Mouse (Mus musculus): ENCODE data around the gene H2afx.

DNA sequence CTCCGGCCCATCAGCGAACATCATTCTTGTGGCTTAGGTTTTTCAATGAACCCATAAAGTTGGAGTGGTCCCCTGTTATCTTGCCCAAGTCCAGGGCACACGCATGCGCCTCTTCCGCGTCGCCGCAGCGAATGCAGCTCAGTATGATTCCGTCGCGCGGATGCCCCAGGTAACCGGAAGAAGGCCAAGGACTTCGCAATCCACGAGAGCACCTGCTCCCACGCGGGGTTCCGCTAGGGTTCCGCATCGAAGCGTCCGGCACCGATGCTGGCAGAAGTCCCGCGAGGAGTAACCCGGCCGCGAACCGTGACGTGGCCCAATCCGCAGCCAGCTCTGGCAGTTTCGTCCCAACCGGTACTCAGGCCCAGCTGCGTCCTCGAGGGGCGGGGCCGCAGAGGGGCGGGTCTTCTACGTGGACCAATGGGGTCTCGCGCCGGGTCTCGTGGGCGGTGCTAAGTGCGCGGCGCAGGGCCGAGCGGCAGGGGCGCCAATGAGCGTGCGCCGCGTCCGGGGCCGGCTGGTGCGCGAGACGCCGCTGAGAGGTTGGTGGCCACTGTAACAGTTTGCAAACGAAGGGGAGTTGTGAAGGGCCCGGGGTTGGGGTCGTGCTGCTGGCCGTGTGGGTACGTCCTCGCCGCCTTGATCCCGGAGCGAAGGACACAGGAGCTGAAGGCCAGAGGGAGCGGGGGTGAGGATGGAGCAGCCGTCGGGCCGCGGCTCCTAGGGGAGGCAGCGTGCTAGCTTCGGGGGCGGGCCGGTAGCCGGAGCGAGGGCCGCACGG lies 44.8 kb downstream of the H2afx start, which contains the start of gene Hyou1:
- 0 out of 2 replicates have a peak, but pooled peaks have one; percentile 8 for TF ChIP-seq CTCF (conservative IDR thresholded peaks at IDR 0.05; ENCODE audit: insufficient read depth, insufficient read length, low read depth, low read length)
- TF ChIP-seq POLR2A (IDR thresholded peaks at IDR 0.05; ENCODE audit: low read depth, low read length) = peak; percentile 67
